Mouse (Mus musculus) natural killer cell, adult 2 months (primary cell): ENCODE data around the gene Ubxn1.
A peak's percentile ranks its signal among the peaks of the same experiment; 100 is the strongest.

Experiments used
- DNase-seq, 2 experiments: peaks; one replicate each; pipeline ENCODE4 v3.0.0; 2022; ENCODE audit warnings: low spot score in 2 of 2

Ubxn1 gene

GRCm38 (mm10) chr19:8898576-8898975 lies 27.3 kb downstream of the Ubxn1 start:
- DNase-seq = no peak

- DNase-seq = no peak
These were observed 27.8 kb downstream of the Ubxn1 start for GRCm38 (mm10) chr19:8899079-8899478.

GRCm38 (mm10) chr19:8903412-8903811 lies 32.1 kb downstream of the Ubxn1 start:
- DNase-seq = no peak

GRCm38 (mm10) chr19:8908531-8908930 lies 37.2 kb downstream of the Ubxn1 start:
- DNase-seq = no peak

GRCm38 (mm10) chr19:8911810-8912209 lies 40.5 kb downstream of the Ubxn1 start:
- DNase-seq = no peak

- no peak for DNase-seq
These were observed 42.9 kb downstream of the Ubxn1 start for GRCm38 (mm10) chr19:8914212-8914611.

- DNase-seq = no peak
These were observed 47.7 kb downstream of the Ubxn1 start for GRCm38 (mm10) chr19:8919000-8919399.

GRCm38 (mm10) chr19:8919684-8920072 lies 48.4 kb downstream of the Ubxn1 start:
- DNase-seq = no peak

- DNase-seq = peak; percentile 87 to 93
These were observed 48.9 kb downstream of the Ubxn1 start, which contains the start of gene B3gat3 for GRCm38 (mm10) chr19:8920073-8920736. B3gat3 (plus strand) TSS chr19:8920374.

- DNase-seq = no peak
These were observed 49.6 kb downstream of the Ubxn1 start for GRCm38 (mm10) chr19:8920836-8921291.

- DNase-seq = no peak
These were observed 50.4 kb downstream of the Ubxn1 start for GRCm38 (mm10) chr19:8921741-8922140.
